Mouse (Mus musculus) embryonic facial prominence, embryonic 12.5 days (tissue): Measurements from ENCODE around the gene Saxo1. TPM values are rescaled to one million over a fixed set of nuclear protein-coding genes. Genes with fewer than 3 reads are reported as not detected.

Source experiments
- ATAC-seq: fragments of 200-750 bp; cut with Nextera tagmentation; 2 replicates; pipeline ENCODE4 v1.8.0; 2017; ENCODE audit not compliant: insufficient number of reproducible peaks, insufficient read depth, low FRiP score, low TSS enrichment
- H3K27ac ChIP-seq: fragments of 300-500 bp; sonication (generic); 2 replicates; pipeline ENCODE4 v1.5.1; 2016; ENCODE audit warnings: mild to moderate bottlenecking
- H3K27me3 ChIP-seq: fragments of 300-500 bp; sonication (generic); 2 replicates; pipeline ENCODE4 v1.6.1; 2016; ENCODE audit warnings: mild to moderate bottlenecking, moderate library complexity
- H3K36me3 ChIP-seq: fragments of 300-500 bp; sonication (generic); 2 replicates; pipeline ENCODE4 v1.6.1; 2016; ENCODE audit warnings: mild to moderate bottlenecking
- H3K4me1 ChIP-seq: fragments of 300-500 bp; sonication (generic); 2 replicates; pipeline ENCODE4 v1.6.1; 2016
- H3K4me2 ChIP-seq: fragments of 300-500 bp; sonication (generic); replicated peaks from 2 replicates; pipeline ENCODE4 v1.6.1; 2016; ENCODE audit warnings: mild to moderate bottlenecking, moderate library complexity
- H3K4me3 ChIP-seq: fragments of 300-500 bp; sonication (generic); 2 replicates; pipeline ENCODE4 v1.5.1; 2016; ENCODE audit warnings: mild to moderate bottlenecking
- H3K9ac ChIP-seq: fragments of 300-500 bp; sonication (generic); 2 replicates; pipeline ENCODE4 v1.6.1; 2016; ENCODE audit warnings: mild to moderate bottlenecking, moderate library complexity
- H3K9me3 ChIP-seq: fragments of 300-500 bp; sonication (generic); 2 replicates; pipeline ENCODE4 v1.6.1; 2016; ENCODE audit warnings: mild to moderate bottlenecking, moderate library complexity
- WGBS: fragments of 180-500 bp; shearing (Covaris S2); methylation state at CpG from one replicate; pipeline ENCODE4 v1.1.7; 2016; 5-methylcytosine and 5-hydroxymethylcytosine counted together
- polyA plus RNA-seq: library from polyadenylated mRNA; unstranded; fragments of >200 nt; fragmentation: Nextera tagmentation; extraction: Ambion mirVana; gene quantifications from 2 replicates; pipeline ENCODE4 v1.2.1, GENCODE M21; 2016

The Saxo1 gene
- polyA plus RNA-seq, 1 experiment from 2014 or later, result not detected

DNA sequence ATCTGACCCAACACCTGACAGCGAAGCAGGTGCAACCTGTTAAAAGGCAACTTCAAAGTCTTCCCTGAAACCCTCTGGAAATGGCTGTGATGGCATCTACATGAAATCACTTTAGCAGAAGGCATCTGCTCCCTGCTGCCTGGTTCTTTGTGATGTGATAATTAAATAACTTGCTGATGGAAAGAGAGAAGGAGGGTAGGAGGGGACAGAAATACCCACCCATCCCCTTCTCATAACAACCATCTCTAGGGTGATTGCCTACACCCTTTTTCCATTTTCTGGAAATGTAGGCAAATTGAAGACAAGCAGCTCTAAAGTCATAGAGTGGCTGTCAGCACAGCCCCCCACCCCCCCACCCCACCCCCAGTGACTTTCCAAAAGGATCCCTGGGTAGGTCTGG, 33.6 kb downstream of the Saxo1 start:
- WGBS, result 93% methylated on average over 1 of the region's 1 CpGs
- Histone ChIP-seq H3K9ac (no peak overlapping the region), H3K4me2 (no peak overlapping the region), H3K36me3 (no peaks in the 10 kb centered on the region), H3K4me1 (peaks cover 30% of the 10 kb centered on the region), H3K9me3 (no peaks in the 10 kb centered on the region), H3K4me3 (no peak overlapping the region), H3K27me3 (no peaks in the 10 kb centered on the region), H3K27ac (no peak overlapping the region)
- ATAC-seq, result no peak

DNA sequence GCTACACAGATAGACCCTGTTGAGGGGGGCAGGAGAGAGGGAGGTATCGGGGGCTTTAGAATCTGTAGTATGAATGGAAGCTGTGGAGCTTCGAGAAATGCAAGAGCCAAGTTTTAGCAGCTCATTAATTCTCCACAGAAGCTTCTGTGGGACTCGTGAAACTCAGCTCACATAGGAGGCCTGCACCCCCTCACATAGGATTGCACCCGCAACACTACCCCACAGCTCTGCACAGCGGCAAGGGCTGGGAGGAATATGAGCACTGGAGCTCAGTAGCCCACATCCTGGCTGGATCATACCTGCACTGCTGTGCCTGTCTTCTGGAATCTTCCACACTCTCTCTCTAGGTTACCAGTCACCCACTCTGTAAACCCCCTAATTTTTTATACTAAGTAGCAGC, 34.4 kb downstream of the Saxo1 start:
- no peaks in the 10 kb centered on the region for H3K36me3 ChIP-seq
- peaks cover 30% of the 10 kb centered on the region for H3K4me1 ChIP-seq
- no peaks in the 10 kb centered on the region for H3K27me3 ChIP-seq
- ATAC-seq, result no peak
- H3K9ac ChIP-seq, result no peak overlapping the region
- H3K4me2 ChIP-seq, result no peak overlapping the region
- no peak overlapping the region for H3K27ac ChIP-seq
- WGBS, result 87% methylated on average over 5 of the region's 5 CpGs
- H3K4me3 ChIP-seq, result no peak overlapping the region
- no peaks in the 10 kb centered on the region for H3K9me3 ChIP-seq

DNA sequence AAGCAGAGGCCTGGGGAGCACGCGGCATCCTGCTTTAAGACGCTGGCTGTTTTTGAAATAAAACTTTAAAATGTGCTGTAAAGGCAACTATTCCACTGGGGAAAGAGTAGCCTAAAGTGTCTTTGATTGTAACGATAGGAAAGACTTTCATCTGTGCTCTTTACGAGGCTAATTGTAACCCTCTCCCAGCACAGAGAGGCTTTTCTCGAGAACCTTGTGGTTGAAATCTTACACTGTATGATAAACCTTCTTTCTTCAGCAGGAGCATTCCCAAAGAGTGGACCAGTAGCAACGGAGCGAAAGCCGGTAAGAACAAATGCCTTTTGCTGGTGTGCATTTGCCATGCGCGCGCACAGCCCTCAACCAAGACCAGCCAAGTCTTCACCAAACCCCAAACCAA, 37.4 kb downstream of the Saxo1 start:
- no peak for ATAC-seq
- no peaks in the 10 kb centered on the region for H3K27me3 ChIP-seq
- H3K9ac ChIP-seq, result no peak overlapping the region
- WGBS, result 66% methylated on average over 12 of the region's 12 CpGs
- H3K27ac ChIP-seq, result no peak overlapping the region; the same call in 1 of the 2 replicates
- H3K4me2 ChIP-seq, result no peak overlapping the region
- H3K4me3 ChIP-seq, result no peak overlapping the region
- no peaks in the 10 kb centered on the region for H3K36me3 ChIP-seq
- H3K9me3 ChIP-seq, result no peaks in the 10 kb centered on the region
- H3K4me1 ChIP-seq, result peaks cover 14% of the 10 kb centered on the region; the same call in 1 of the 2 replicates

DNA sequence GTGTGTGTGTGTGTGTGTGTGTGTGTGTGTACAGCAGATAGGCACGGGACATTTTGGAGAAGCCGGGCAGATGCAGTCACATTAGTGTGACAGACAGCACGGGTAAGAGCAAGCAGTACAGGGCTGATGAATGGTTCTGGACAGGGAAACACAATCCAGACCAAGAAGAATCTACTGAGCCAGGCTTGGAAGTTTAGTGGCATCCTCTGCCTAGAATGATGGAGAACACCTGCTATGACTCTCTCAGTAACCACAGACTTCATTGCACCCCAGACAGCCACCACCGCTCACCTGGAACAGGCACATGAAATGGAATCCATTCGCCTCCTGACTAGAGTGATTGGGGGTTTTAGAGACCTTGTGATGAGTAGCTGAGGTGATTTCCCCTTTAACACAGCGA, 38.2 kb downstream of the Saxo1 start:
- peaks cover 14% of the 10 kb centered on the region; the same call in 1 of the 2 replicates for H3K4me1 ChIP-seq
- H3K4me3 ChIP-seq, result no peak overlapping the region
- no peaks in the 10 kb centered on the region for H3K36me3 ChIP-seq
- H3K4me2 ChIP-seq, result no peak overlapping the region
- no peak for ATAC-seq
- no peaks in the 10 kb centered on the region for H3K9me3 ChIP-seq
- 79% methylated on average over 6 of the region's 6 CpGs for WGBS
- H3K27me3 ChIP-seq, result no peaks in the 10 kb centered on the region
- no peak overlapping the region for H3K9ac ChIP-seq
- no peak overlapping the region for H3K27ac ChIP-seq

DNA sequence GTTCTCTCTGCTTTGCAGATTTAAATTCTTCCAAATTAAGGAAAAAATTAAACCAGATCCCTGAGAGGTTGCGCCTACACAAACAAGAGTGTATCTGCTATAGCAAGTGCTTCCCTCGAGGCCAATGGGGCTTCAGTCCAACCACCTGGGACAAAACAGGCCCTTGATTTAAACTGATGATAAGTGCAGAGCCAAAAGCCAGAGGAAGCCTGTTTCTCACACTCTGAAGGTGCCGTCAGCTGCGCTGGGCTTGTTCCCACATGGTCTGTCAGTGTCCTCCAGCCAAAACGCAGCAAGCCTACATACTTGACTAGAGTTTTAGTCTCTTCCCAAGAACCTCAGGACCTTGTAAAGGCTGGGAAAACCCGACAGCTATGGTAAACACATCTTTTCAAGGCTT, 53.5 kb downstream of the Saxo1 start:
- Histone ChIP-seq H3K9me3 (no peaks in the 10 kb centered on the region), H3K9ac (no peak overlapping the region), H3K4me3 (no peak overlapping the region), H3K4me1 (no peaks in the 10 kb centered on the region), H3K4me2 (no peak overlapping the region), H3K27ac (no peak overlapping the region), H3K36me3 (no peaks in the 10 kb centered on the region), H3K27me3 (no peaks in the 10 kb centered on the region)
- no peak for ATAC-seq
- WGBS, result 80% methylated on average over 6 of the region's 6 CpGs

DNA sequence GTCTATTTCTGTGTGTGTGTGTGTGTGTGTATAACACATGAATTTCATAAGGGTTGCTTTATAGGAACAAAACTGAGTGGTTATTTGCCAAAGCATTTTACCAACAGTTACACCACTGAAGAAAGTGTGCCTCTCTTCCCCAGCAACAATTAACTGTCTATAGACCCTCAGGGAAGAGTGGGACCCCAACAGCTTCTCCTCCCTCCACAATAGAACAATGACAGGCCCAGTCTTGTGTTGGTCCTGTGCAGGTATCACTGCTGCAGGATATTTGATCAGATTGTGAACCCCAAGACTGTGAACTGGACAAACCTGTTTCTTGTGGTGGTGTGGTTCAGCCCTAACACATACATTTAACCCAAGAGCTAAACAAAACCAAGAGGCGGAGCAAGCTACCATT, 58.6 kb downstream of the Saxo1 start:
- Histone ChIP-seq H3K9ac (no peak overlapping the region), H3K27me3 (no peaks in the 10 kb centered on the region), H3K4me3 (no peak overlapping the region), H3K27ac (no peak overlapping the region), H3K9me3 (no peaks in the 10 kb centered on the region), H3K4me1 (peaks cover 6% of the 10 kb centered on the region; the same call in 1 of the 2 replicates), H3K4me2 (no peak overlapping the region), H3K36me3 (no peaks in the 10 kb centered on the region)
- 96% methylated on average over 1 of the region's 1 CpGs for WGBS
- no peak for ATAC-seq

DNA sequence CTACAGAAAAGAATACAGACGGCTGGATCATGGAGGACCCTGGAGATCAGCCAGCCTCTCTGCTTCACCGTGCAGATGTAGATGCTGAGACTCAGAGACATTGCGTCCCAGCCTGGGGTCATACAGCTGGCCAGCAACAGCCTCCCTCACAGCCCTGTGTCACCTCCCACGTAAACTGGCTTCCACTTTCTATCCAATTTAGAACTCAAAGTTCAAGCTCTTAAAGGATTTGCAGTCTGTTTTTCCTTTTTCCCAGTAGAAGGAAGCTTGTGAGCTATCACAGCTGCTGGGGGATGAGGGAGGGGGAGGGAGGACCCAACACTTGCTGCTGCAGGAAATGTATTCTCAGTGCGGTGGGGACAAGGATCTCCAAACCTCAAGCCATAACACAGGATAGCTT, 59.4 kb downstream of the Saxo1 start:
- no peak for ATAC-seq
- Histone ChIP-seq H3K4me1 (peaks cover 6% of the 10 kb centered on the region; the same call in 1 of the 2 replicates), H3K4me3 (no peak overlapping the region), H3K4me2 (no peak overlapping the region), H3K9ac (no peak overlapping the region), H3K27me3 (no peaks in the 10 kb centered on the region), H3K36me3 (no peaks in the 10 kb centered on the region), H3K27ac (no peak overlapping the region), H3K9me3 (no peaks in the 10 kb centered on the region)
- 59% methylated on average over 5 of the region's 5 CpGs for WGBS

DNA sequence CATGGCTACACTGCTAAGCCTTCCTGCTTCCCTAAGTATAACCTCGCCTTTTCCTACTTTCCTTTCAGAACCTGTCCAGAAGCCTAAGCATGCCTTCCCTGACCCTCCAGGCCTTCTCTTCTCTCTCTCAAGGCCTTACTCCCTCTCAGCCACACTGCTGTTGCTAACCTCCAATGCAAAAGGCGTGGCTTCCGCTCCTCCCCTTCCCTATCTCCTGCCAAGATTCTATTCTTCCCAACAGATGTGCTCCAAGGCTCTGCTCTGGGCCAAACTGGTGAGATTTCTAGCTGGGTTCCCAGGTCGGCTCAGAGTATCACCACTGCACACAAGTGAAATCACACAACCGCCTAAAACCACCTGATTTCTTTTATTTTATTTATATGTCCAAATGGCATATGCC, 69.0 kb downstream of the Saxo1 start:
- H3K36me3 ChIP-seq, result no peaks in the 10 kb centered on the region
- WGBS, result 85% methylated on average over 5 of the region's 5 CpGs
- no peaks in the 10 kb centered on the region for H3K9me3 ChIP-seq
- no peaks in the 10 kb centered on the region for H3K27me3 ChIP-seq
- H3K27ac ChIP-seq, result no peak overlapping the region
- H3K4me1 ChIP-seq, result no peaks in the 10 kb centered on the region
- no peak for ATAC-seq
- no peak overlapping the region for H3K9ac ChIP-seq
- H3K4me3 ChIP-seq, result no peak overlapping the region
- no peak overlapping the region for H3K4me2 ChIP-seq

DNA sequence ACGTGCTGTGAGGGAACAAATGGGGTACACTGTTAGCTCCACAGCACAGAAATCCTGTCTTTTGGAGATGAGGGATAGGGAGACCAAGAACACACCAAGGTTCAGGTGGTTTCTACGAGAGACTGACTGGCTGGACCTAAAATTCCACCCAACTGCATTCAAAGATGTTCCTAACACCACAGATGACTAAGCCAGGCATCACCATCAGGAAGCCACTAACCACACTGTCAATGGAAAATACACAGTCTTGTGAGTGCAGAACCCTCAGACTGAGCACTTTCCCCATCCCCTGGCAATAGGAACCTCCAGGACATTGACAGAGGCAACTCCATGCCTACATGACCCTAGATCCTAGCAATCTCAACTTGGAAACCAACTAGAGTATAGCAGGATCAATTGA, 71.2 kb downstream of the Saxo1 start:
- ATAC-seq, result no peak
- WGBS, result 72% methylated on average over 2 of the region's 2 CpGs

DNA sequence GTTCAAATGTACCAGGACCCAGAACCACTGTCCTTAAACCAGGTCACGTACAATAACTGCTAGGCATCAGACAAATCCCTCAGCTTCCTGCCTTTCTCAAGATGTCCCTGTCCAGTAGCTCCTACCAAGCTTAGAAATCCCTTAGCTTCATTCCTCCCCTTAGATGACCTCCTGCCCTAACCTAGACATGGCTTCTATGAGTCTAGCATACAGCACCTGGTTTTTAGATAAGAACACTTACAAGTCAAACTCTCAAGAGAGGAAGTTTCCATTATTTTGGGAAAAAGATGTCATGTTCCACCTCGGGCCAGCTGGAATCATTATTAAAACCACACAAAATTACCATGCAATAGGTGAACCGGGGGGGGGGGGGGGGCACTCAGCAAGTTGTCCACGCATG, 71.6 kb downstream of the Saxo1 start:
- H3K4me2 ChIP-seq, result no peak overlapping the region
- WGBS, result 85% methylated on average over 4 of the region's 4 CpGs
- H3K27ac ChIP-seq, result no peak overlapping the region
- no peaks in the 10 kb centered on the region for H3K9me3 ChIP-seq
- H3K36me3 ChIP-seq, result no peaks in the 10 kb centered on the region
- no peaks in the 10 kb centered on the region for H3K27me3 ChIP-seq
- no peak overlapping the region for H3K9ac ChIP-seq
- no peak overlapping the region for H3K4me3 ChIP-seq
- no peak for ATAC-seq
- H3K4me1 ChIP-seq, result peaks cover 6% of the 10 kb centered on the region; the same call in 1 of the 2 replicates

More for the DNA sequence above, 71.2 kb downstream of the Saxo1 start:
- Histone ChIP-seq H3K9me3 (no peaks in the 10 kb centered on the region), H3K4me2 (no peak overlapping the region), H3K27ac (no peak overlapping the region), H3K36me3 (no peaks in the 10 kb centered on the region), H3K4me1 (peaks cover 6% of the 10 kb centered on the region; the same call in 1 of the 2 replicates), H3K27me3 (no peaks in the 10 kb centered on the region), H3K4me3 (no peak overlapping the region), H3K9ac (no peak overlapping the region)

DNA sequence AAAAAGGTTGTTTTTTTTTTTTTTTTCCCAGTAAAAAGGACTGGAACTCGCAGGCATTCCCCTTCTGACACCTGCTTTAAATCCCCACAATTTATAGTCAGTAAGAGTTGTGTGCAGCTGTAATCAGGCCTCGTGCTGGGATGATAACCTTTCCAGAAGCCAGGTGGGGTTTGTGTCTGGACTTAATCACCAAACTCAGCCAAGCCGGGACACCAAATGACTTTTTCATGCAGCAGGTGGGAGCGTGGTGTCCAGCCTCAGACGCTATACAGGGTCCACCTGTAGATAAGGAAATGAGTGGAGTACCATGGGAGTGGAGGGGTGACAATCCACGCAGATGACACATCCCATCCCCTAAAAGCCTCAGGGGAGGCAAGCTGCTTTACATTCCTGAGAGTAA, 73.1 kb downstream of the Saxo1 start:
- no peaks in the 10 kb centered on the region for H3K27me3 ChIP-seq
- no peaks in the 10 kb centered on the region for H3K36me3 ChIP-seq
- H3K4me1 ChIP-seq, result peaks cover 6% of the 10 kb centered on the region; the same call in 1 of the 2 replicates
- H3K27ac ChIP-seq, result no peak overlapping the region
- H3K4me2 ChIP-seq, result no peak overlapping the region
- no peak overlapping the region for H3K9ac ChIP-seq
- ATAC-seq, result no peak
- H3K4me3 ChIP-seq, result no peak overlapping the region
- H3K9me3 ChIP-seq, result no peaks in the 10 kb centered on the region
- WGBS, result 52% methylated on average over 6 of the region's 6 CpGs

DNA sequence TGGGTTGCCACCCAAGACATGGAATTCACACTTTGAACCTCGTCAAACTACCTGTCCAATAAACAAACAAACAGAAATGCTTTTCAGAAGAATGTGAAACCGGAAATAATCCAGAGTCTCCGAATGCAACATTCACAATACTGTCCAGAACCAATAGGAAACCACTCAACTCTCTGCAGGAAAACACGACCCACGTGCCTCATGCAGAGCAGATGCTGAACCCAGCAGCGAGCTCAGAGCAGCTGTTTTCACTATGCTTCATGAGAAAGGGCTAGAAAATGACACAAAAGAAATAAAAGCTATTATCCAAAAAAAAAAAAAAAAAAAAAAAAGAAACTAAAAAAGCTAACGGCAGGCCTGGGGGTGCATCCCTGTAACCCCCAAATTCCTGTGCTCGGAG, 74.4 kb downstream of the Saxo1 start:
- ATAC-seq, result no peak
- H3K27me3 ChIP-seq, result no peaks in the 10 kb centered on the region
- WGBS, result 55% methylated on average over 8 of the region's 8 CpGs
- no peaks in the 10 kb centered on the region for H3K36me3 ChIP-seq
- H3K27ac ChIP-seq, result no peak overlapping the region
- H3K4me3 ChIP-seq, result no peak overlapping the region
- H3K4me2 ChIP-seq, result no peak overlapping the region
- H3K9ac ChIP-seq, result no peak overlapping the region
- H3K4me1 ChIP-seq, result peaks cover 6% of the 10 kb centered on the region; the same call in 1 of the 2 replicates
- H3K9me3 ChIP-seq, result no peaks in the 10 kb centered on the region
